24 mouse cellular contexts compared by ENCODE assay signal in genomic region chr14:8332314-8333252, GRCm38 (mm10). TPM values are rescaled to one million over a fixed set of nuclear protein-coding genes. Genes with fewer than 3 reads are reported as not detected.
A peak's percentile ranks its signal among the peaks of the same experiment; 100 is the strongest.
DNase-seq lines count a peak whose midpoint lies in the region; ATAC-seq and TF ChIP-seq lines count a peak whose summit lies in the region.
"Had no signal": no experiment of that assay in that cellular context is flagged by ENCODE, and none has a peak within 500 bp of the region (broad histone marks: within the 10 kb centered on the region; RNA-seq: fewer than 3 reads in every experiment).

No protein-coding gene starts in this region.

- peak overlapping the region; percentile 36; the same call in 1 of the 2 replicates for H3K27ac ChIP-seq in embryonic facial prominence, embryonic 13.5 days
- H3K27ac ChIP-seq: heart, embryonic 13.5 days; hindbrain, embryonic 14.5 days; neural tube, embryonic 15.5 days; stomach, embryonic 15.5 days had no signal

- H3K9ac ChIP-seq in embryonic facial prominence, embryonic 13.5 days = no peak overlapping the region
- H3K9ac ChIP-seq: heart, embryonic 13.5 days; hindbrain, embryonic 14.5 days; neural tube, embryonic 15.5 days; stomach, embryonic 15.5 days had no signal

- peak overlapping the region; percentile 46 for H3ac ChIP-seq in C2C12 (ENCODE audit: control insufficient read depth, insufficient read length, low read depth)

- no peaks in the 10 kb centered on the region for H3K36me3 ChIP-seq in C2C12 (ENCODE audit: control insufficient read depth, insufficient read depth)
- H3K36me3 ChIP-seq in embryonic facial prominence, embryonic 13.5 days = no peaks in the 10 kb centered on the region
- H3K36me3 ChIP-seq: heart, embryonic 13.5 days; neural tube, embryonic 15.5 days; stomach, embryonic 15.5 days had no signal

- no peaks in the 10 kb centered on the region for H3K79me2 ChIP-seq in C2C12 (ENCODE audit: control insufficient read depth, insufficient read depth)

- H3K79me3 ChIP-seq in C2C12 (ENCODE audit: low read depth) = no peaks in the 10 kb centered on the region

- no peaks in the 10 kb centered on the region for H3K27me3 ChIP-seq in C2C12 (ENCODE audit: control insufficient read depth, insufficient read depth, insufficient read length)
- H3K27me3 ChIP-seq in embryonic facial prominence, embryonic 13.5 days = no peaks in the 10 kb centered on the region
- H3K27me3 ChIP-seq: heart, embryonic 13.5 days; neural tube, embryonic 15.5 days; stomach, embryonic 15.5 days had no signal

- H3K4me1 ChIP-seq in embryonic facial prominence, embryonic 13.5 days = peaks cover 28% of the 10 kb centered on the region
- H3K4me1 ChIP-seq: megakaryocyte, embryonic 14.5 days had no signal

- peak; percentile 21; the same call in 1 of the 2 replicates for ATAC-seq in embryonic facial prominence, embryonic 13.5 days (ENCODE audit: insufficient number of reproducible peaks, insufficient read depth, low FRiP score, low TSS enrichment, low read depth)
- ATAC-seq: intestine, embryonic 16.5 days had no signal

- no peak for TF ChIP-seq CTCF in C2C12 (IDR thresholded peaks at IDR 0.05; ENCODE audit: control insufficient read depth, insufficient read depth, insufficient read length)

- no peak overlapping the region for H3K4me2 ChIP-seq in embryonic facial prominence, embryonic 13.5 days
- H3K4me2 ChIP-seq: heart, embryonic 13.5 days; hindbrain, embryonic 14.5 days; liver, embryonic 11.5 days; neural tube, embryonic 15.5 days; stomach, embryonic 15.5 days had no signal

- H3K4me3 ChIP-seq in C2C12 (ENCODE audit: insufficient read depth, poor library complexity, severe bottlenecking) = no peak overlapping the region
- no peak overlapping the region for H3K4me3 ChIP-seq in embryonic facial prominence, embryonic 13.5 days
- H3K4me3 ChIP-seq: heart, embryonic 13.5 days; megakaryocyte, embryonic 14.5 days; neural tube, embryonic 15.5 days; stomach, embryonic 15.5 days had no signal

- 59% methylated on average over 11 of the region's 11 CpGs for WGBS in embryonic facial prominence, embryonic 13.5 days

- no peaks in the 10 kb centered on the region for H3K9me3 ChIP-seq in embryonic facial prominence, embryonic 13.5 days
- H3K9me3 ChIP-seq: heart, embryonic 13.5 days; neural tube, embryonic 15.5 days; stomach, embryonic 15.5 days had no signal

- DNase-seq in kidney, adult 9 months = peak; percentile 89
- DNase-seq in kidney, postnatal 25 days = peak; percentile 75 to 90
- no peak for DNase-seq in MN1 (ENCODE audit: low spot score)
- no peak for DNase-seq in gastrocnemius, postnatal 10 days
- no peak for DNase-seq in adrenal gland, postnatal 14 days
- DNase-seq: adrenal gland, postnatal 36 days; gastrocnemius, adult 2 months; left cerebral cortex, postnatal 4 days; lung, adult 18-20 months; midbrain, embryonic 14.5 days; right cerebral cortex, postnatal 25 days; thymus, adult 18-20 months had no signal

TF ChIP-seq in C2C12, 6 proteins besides CTCF, POLR2A, EP300 and RAD21:
- TF ChIP-seq MYOD1 (IDR thresholded peaks at IDR 0.05; ENCODE audit: control insufficient read depth, insufficient read length, low read depth) = peak; percentile 70
- TF ChIP-seq USF1 (IDR thresholded peaks at IDR 0.05; ENCODE audit: low read depth) = no peak

RNA-seq across cellular contexts. Expression of gene Fam107a, which starts 14.8 kb away (rescaled TPM):
- polyA plus RNA-seq in C2C12 (2012; fragmentation: generic; extraction: Trizol) = not detected
- polyA plus RNA-seq in embryonic facial prominence, embryonic 13.5 days (2015; fragmentation: Nextera tagmentation; extraction: Ambion mirVana) = 1.0 and 2.3 TPM in 2 replicates
- total RNA-seq in gastrocnemius, postnatal 10 days (2021) = 1 to 10 TPM; 1.7 to 4.4 TPM
- total RNA-seq in adrenal gland, postnatal 14 days (2021) = 5.0 and 8.7 TPM in 2 replicates
- total RNA-seq: common myeloid progenitor, adult 5-6 weeks had no signal

RNA-seq across cellular contexts. Expression of gene Oit1, which starts 46.0 kb away (rescaled TPM):
- polyA plus RNA-seq in C2C12 (2012; fragmentation: generic; extraction: Trizol) = not detected
- polyA plus RNA-seq in embryonic facial prominence, embryonic 13.5 days (2015; fragmentation: Nextera tagmentation; extraction: Ambion mirVana) = 0.22 and 1.7 TPM in 2 replicates
- total RNA-seq in gastrocnemius, postnatal 10 days (2021) = not detected
- 0.79 TPM in 1 of 2 replicates, not detected in the other for total RNA-seq in adrenal gland, postnatal 14 days (2021)
- total RNA-seq: adrenal gland, postnatal 36 days; common myeloid progenitor, adult 5-6 weeks; gastrocnemius, adult 2 months; heart, postnatal 25 days; left cerebral cortex, adult 18-20 months; left cerebral cortex, postnatal 4 days had no signal
- polyA plus RNA-seq: heart, embryonic 13.5 days; hindbrain, embryonic 14.5 days; liver, embryonic 11.5 days; midbrain, embryonic 14.5 days; neural tube, embryonic 15.5 days had no signal

Comparison
In these comparisons a context has a peak if more than half of its experiments do, and no peak if none do; other contexts are left out.
1. DNase-seq: peak in kidney, adult 9 months (single experiment) and kidney, postnatal 25 days (2 of 2); none in MN1 (single experiment), gastrocnemius, postnatal 10 days (single experiment) and adrenal gland, postnatal 14 days (single experiment).